Mouse (Mus musculus) myocyte (in vitro differentiated cells): ENCODE results near the gene Rd3l. TPM values are rescaled to one million over a fixed set of nuclear protein-coding genes. Genes with fewer than 3 reads are reported as not detected.

Source experiments
- H3K27me3 ChIP-seq: one replicate; pipeline ENCODE4 v1.6.1; 2011; ENCODE audit not compliant: control insufficient read depth, insufficient read depth, insufficient read length
- H3K36me3 ChIP-seq: one replicate; pipeline ENCODE4 v1.6.1; 2011; ENCODE audit not compliant: control insufficient read depth, insufficient read depth
- H3K4me2 ChIP-seq: one replicate; pipeline ENCODE4 v1.6.1; 2011; ENCODE audit warnings: low read depth, control low read depth
- H3K4me3 ChIP-seq: one replicate; pipeline ENCODE4 v1.5.1; 2011; ENCODE audit warnings: mild to moderate bottlenecking, control low read depth, moderate library complexity
- H3K79me2 ChIP-seq: one replicate; pipeline ENCODE4 v1.6.1; 2011; ENCODE audit not compliant: control insufficient read depth, insufficient read depth
- H3ac ChIP-seq: one replicate; pipeline ENCODE4 v1.6.1; 2011; ENCODE audit not compliant: control insufficient read depth, insufficient read length
- CEBPB ChIP-seq: IDR thresholded peaks from 2 replicates; pipeline ENCODE4 v1.6.1; 2011; ENCODE audit warnings: mild to moderate bottlenecking, moderate library complexity; ENCODE audit not compliant: poor library complexity, insufficient read depth, severe bottlenecking
- E2F4 ChIP-seq: IDR thresholded peaks from one replicate; pipeline ENCODE4 v1.6.1; 2011; ENCODE audit warnings: mild to moderate bottlenecking, control low read depth, moderate library complexity; ENCODE audit not compliant: insufficient read depth
- MYOD1 ChIP-seq, 3 experiments: IDR thresholded peaks; one replicate each; pipeline ENCODE4 v1.6.1; 2011; ENCODE audit warnings: control low read depth in 2 of 3, low read depth in 2 of 3, mild to moderate bottlenecking in 2 of 3, moderate library complexity in 1 of 3; ENCODE audit not compliant: insufficient read length in 2 of 3, control insufficient read depth in 1 of 3
- MYOG ChIP-seq, 3 experiments: IDR thresholded peaks; one replicate each; pipeline ENCODE4 v1.6.1; 2011; ENCODE audit warnings: control low read depth in 2 of 3, low read depth in 2 of 3, mild to moderate bottlenecking in 2 of 3; ENCODE audit not compliant: insufficient read length in 2 of 3, control insufficient read depth in 1 of 3, insufficient read depth in 1 of 3
- POLR2A ChIP-seq: IDR thresholded peaks from one replicate; pipeline ENCODE4 v1.6.1; 2011; ENCODE audit warnings: low read depth, mild to moderate bottlenecking, control low read depth, moderate library complexity; ENCODE audit not compliant: insufficient read length
- POLR2AphosphoS2 ChIP-seq: IDR thresholded peaks from one replicate; pipeline ENCODE4 v1.6.1; 2011; ENCODE audit warnings: low read depth, control low read depth; ENCODE audit not compliant: insufficient read length
- REST ChIP-seq: IDR thresholded peaks from one replicate; pipeline ENCODE4 v1.6.1; 2011; ENCODE audit warnings: mild to moderate bottlenecking, control low read depth, moderate library complexity; ENCODE audit not compliant: insufficient read depth, insufficient read length
- SRF ChIP-seq: IDR thresholded peaks from one replicate; pipeline ENCODE4 v1.6.1; 2011; ENCODE audit warnings: low read depth; ENCODE audit not compliant: control insufficient read depth, insufficient read length
- TCF12 ChIP-seq: IDR thresholded peaks from one replicate; pipeline ENCODE4 v1.6.1; 2011; ENCODE audit warnings: mild to moderate bottlenecking, control low read depth; ENCODE audit not compliant: poor library complexity, insufficient read depth, severe bottlenecking
- TCF3 ChIP-seq: IDR thresholded peaks from one replicate; pipeline ENCODE4 v1.6.1; 2011; ENCODE audit warnings: low read depth, control low read depth; ENCODE audit not compliant: insufficient read length
- USF1 ChIP-seq: IDR thresholded peaks from one replicate; pipeline ENCODE4 v1.6.1; 2011; ENCODE audit warnings: low read depth, mild to moderate bottlenecking, control low read depth, moderate library complexity
- polyA plus RNA-seq: library from polyadenylated mRNA; unstranded; fragments of >200 nt; fragmentation: generic; extraction: Trizol; gene quantifications from one replicate; pipeline ENCODE4 v1.2.1, GENCODE M21; 2012; ENCODE audit warnings: missing spikeins

The Rd3l gene
- not detected for polyA plus RNA-seq

GRCm38 (mm10) chr12:111980887-111981367 is at the start of gene Rd3l:
Gene Rd3l, minus strand, starts transcription at chr12:111981317.
- Histone ChIP-seq H3K36me3 (no peaks in the 10 kb centered on the region), H3ac (no peak within 1 kb of the TSS), H3K27me3 (no peaks in the 10 kb centered on the region), H3K4me3 (no peak within 1 kb of the TSS), H3K79me2 (no peaks in the 10 kb centered on the region), H3K4me2 (no peak within 1 kb of the TSS)
- no peak for TF ChIP-seq CEBPB
- no peak for TF ChIP-seq TCF3

- no peak overlapping the region for H3K4me3 ChIP-seq
- peak overlapping the region; percentile 66 for H3K4me2 ChIP-seq
- no peaks in the 10 kb centered on the region for H3K79me2 ChIP-seq
- no peaks in the 10 kb centered on the region for H3K27me3 ChIP-seq
- TF ChIP-seq POLR2A (no peak), MYOD1 (IDR thresholded peaks at IDR 0.05; ENCODE audit: control insufficient read depth in 1 of 3, insufficient read length in 2 of 3, low read depth in 2 of 3) (no peak), MYOG (IDR thresholded peaks at IDR 0.05; ENCODE audit: control insufficient read depth in 1 of 3, insufficient read depth in 1 of 3, insufficient read length in 2 of 3, low read depth in 2 of 3) (no peak), SRF (no peak), TCF3 (no peak), CEBPB (no peak), E2F4 (no peak)
- H3K36me3 ChIP-seq = no peaks in the 10 kb centered on the region
- H3ac ChIP-seq = no peak overlapping the region
These were observed 46.3 kb upstream of the Rd3l start for GRCm38 (mm10) chr12:112027408-112027807.

- Histone ChIP-seq H3K4me2 (peak overlapping the region; percentile 66), H3K79me2 (no peaks in the 10 kb centered on the region), H3ac (no peak overlapping the region), H3K36me3 (no peaks in the 10 kb centered on the region), H3K27me3 (no peaks in the 10 kb centered on the region), H3K4me3 (no peak overlapping the region)
- TF ChIP-seq MYOG (IDR thresholded peaks at IDR 0.05; ENCODE audit: control insufficient read depth in 1 of 3, insufficient read depth in 1 of 3, insufficient read length in 2 of 3, low read depth in 2 of 3) (peak; percentile 27 to 79 (median 38)), TCF3 (peak; percentile 35), REST (no peak), POLR2AphosphoS2 (no peak), MYOD1 (IDR thresholded peaks at IDR 0.05; ENCODE audit: control insufficient read depth in 1 of 3, insufficient read length in 2 of 3, low read depth in 2 of 3) (peak in 2 of 3 experiments; percentile 66 to 88)
These were observed 45.0 kb upstream of the Rd3l start for GRCm38 (mm10) chr12:112025907-112026645.

DNA sequence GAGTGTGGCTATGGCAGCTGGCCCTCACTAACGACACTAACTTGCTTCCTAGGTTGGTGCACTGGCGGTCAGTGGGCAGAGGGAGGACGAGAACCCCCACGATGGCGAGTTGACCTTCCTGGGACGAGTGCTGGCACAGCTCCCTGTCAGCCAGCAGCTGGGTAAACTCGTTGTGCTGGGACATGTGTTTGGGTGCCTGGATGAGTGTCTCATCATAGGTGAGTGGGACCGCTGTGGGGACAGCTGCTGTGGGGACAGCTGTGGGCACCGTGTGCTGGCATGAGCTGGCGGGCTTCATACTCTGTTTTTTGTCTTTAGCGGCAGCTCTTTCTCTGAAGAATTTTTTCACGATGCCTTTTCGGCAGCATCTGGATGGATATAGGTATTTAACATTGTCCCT is 44.3 kb upstream of the Rd3l start:
- no peaks in the 10 kb centered on the region for H3K27me3 ChIP-seq
- no peaks in the 10 kb centered on the region for H3K36me3 ChIP-seq
- H3K79me2 ChIP-seq = no peaks in the 10 kb centered on the region
- H3K4me2 ChIP-seq = peak overlapping the region; percentile 66
- H3ac ChIP-seq = no peak overlapping the region
- TF ChIP-seq POLR2AphosphoS2 (no peak), TCF12 (peak; percentile 87), TCF3 (peak; percentile 74), REST (no peak), MYOD1 (IDR thresholded peaks at IDR 0.05; ENCODE audit: control insufficient read depth in 1 of 3, insufficient read length in 2 of 3, low read depth in 2 of 3) (peak in 2 of 3 experiments; percentile 69 to 86), MYOG (IDR thresholded peaks at IDR 0.05; ENCODE audit: control insufficient read depth in 1 of 3, insufficient read depth in 1 of 3, insufficient read length in 2 of 3, low read depth in 2 of 3) (peak; percentile 76 to 89 (median 89)), CEBPB (no peak)
- no peak overlapping the region for H3K4me3 ChIP-seq

GRCm38 (mm10) chr12:112024581-112025310 is 43.6 kb upstream of the Rd3l start:
- no peaks in the 10 kb centered on the region for H3K36me3 ChIP-seq
- H3K4me3 ChIP-seq = no peak overlapping the region
- no peaks in the 10 kb centered on the region for H3K27me3 ChIP-seq
- no peak overlapping the region for H3ac ChIP-seq
- H3K79me2 ChIP-seq = no peaks in the 10 kb centered on the region
- TF ChIP-seq USF1 = no peak
- TF ChIP-seq MYOD1 (IDR thresholded peaks at IDR 0.05; ENCODE audit: control insufficient read depth in 1 of 3, insufficient read length in 2 of 3, low read depth in 2 of 3) = peak in 2 of 3 experiments; percentile 30 to 58
- no peak for TF ChIP-seq POLR2AphosphoS2
- no peak for TF ChIP-seq REST
- TF ChIP-seq POLR2A = no peak
- TF ChIP-seq E2F4 = no peak
- TF ChIP-seq CEBPB = no peak
- H3K4me2 ChIP-seq = peak overlapping the region; percentile 66
